Mouse (Mus musculus): Measurements from ENCODE around the gene Hoxc11. TPM values are rescaled to one million over a fixed set of nuclear protein-coding genes. Genes with fewer than 3 reads are reported as not detected.

Hoxc11 gene
- polyA plus RNA-seq, 1 experiment from 2014 or later = 2.9 TPM

DNA sequence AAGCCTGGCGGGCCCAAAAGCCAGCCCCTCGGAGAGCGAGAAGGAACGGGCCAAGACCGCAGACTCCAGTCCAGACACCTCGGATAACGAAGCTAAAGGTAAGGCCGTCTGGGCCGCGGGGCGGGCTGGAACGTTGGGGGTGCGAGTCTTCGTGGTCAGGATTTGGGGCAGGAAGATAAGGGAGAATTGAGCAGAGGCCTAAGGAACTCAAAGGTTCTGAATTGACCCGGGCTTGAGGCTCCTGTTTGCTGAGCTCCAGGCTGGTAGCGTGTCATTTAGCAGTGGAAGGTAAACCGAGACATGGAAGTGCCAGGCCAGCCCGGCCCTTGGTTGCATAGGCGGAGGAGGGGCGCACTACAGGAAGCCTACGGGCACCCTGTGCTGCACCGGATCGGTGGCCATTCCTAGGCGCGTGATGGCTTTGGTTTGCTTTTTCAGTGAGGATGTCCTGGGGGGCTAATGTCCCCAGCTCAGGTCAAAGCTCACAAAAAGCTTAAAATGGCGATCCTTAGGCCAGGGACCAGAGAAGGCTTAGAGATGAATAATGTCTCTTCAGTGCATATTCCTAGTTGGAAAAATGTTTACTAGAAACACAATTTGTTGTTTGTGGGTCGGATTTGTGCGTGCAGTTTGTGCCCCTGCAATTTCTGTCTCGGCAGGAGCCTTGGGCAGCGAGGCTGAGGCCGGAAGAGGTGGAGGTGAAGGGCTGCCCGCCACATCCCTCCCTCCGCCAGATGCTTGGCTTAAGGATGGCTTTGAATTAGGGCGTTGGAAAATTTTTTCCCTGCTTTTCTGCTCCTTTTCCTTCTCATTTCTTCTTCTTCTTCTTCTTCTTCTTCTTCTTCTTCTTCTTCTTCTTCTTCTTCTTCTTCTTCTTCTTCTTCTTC is 13.5 kb downstream of the Hoxc11 start:
- Histone ChIP-seq H3K4me3 (ENCODE audit: low read length) (peak overlapping the region; percentile 70), H3K4me2 (replicated peaks; ENCODE audit: low read depth, low read length) (peak overlapping the region; percentile 89), H3K27ac (ENCODE audit: low read depth, low read length) (peak overlapping the region; percentile 95), H3K4me1 (ENCODE audit: control insufficient read depth, insufficient read depth, low read length) (peaks cover 4% of the 10 kb centered on the region; the same call in 1 of the 2 replicates), H3K27me3 (ENCODE audit: control insufficient read depth, insufficient read depth, low read length) (peaks cover 12% of the 10 kb centered on the region; the same call in 1 of the 2 replicates), H3K9ac (ENCODE audit: low read depth, low read length) (peak overlapping the region; percentile 80), H3K36me3 (ENCODE audit: control insufficient read depth, insufficient read depth, low read length) (no peaks in the 10 kb centered on the region), H3K9me3 (ENCODE audit: control insufficient read depth, low read length) (no peaks in the 10 kb centered on the region)
- ATAC-seq (ENCODE audit: low FRiP score, low TSS enrichment) = no peak
- WGBS = 2% methylated on average over 34 of the region's 34 CpGs

DNA sequence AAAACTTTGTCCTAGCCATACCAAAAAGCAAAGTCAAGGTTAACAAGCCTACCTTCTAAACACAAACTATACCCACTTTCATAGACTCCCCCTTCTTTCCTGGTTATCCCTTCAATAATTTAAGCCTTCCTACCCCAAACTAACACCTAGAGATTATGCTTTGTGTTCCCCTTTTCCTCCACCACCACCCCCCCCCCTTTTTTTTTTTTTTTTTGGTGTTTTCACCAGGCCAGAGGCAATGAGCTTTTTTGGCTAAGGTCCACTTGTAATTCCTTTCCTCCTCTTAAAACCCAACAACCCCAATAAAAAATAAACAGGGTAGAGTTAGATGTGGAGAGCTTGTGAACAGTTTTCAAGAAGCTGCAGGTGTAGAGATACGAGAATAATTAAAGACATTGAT is 15.1 kb downstream of the Hoxc11 start:
- ATAC-seq (ENCODE audit: low FRiP score, low TSS enrichment) = no peak
- peak overlapping the region; percentile 44; the same call in 1 of the 2 replicates for H3K27ac ChIP-seq (ENCODE audit: low read depth, low read length)
- H3K27me3 ChIP-seq (ENCODE audit: control insufficient read depth, insufficient read depth, low read length) = peaks cover 17% of the 10 kb centered on the region; the same call in 1 of the 2 replicates
- H3K4me3 ChIP-seq (ENCODE audit: low read length) = peak overlapping the region; percentile 70
- peak overlapping the region; percentile 89 for H3K4me2 ChIP-seq (replicated peaks; ENCODE audit: low read depth, low read length)
- WGBS = 23% methylated on average over 1 of the region's 1 CpGs
- H3K4me1 ChIP-seq (ENCODE audit: control insufficient read depth, insufficient read depth, low read length) = peaks cover 4% of the 10 kb centered on the region; the same call in 1 of the 2 replicates
- H3K9ac ChIP-seq (ENCODE audit: low read depth, low read length) = peak overlapping the region; percentile 80
- no peaks in the 10 kb centered on the region for H3K9me3 ChIP-seq (ENCODE audit: control insufficient read depth, low read length)
- no peaks in the 10 kb centered on the region for H3K36me3 ChIP-seq (ENCODE audit: control insufficient read depth, insufficient read depth, low read length)

GRCm38 (mm10) chr15:102970740-102971139 is 16.5 kb downstream of the Hoxc11 start:
- H3K4me2 ChIP-seq (replicated peaks; ENCODE audit: low read depth, low read length) = peak overlapping the region; percentile 89
- no peaks in the 10 kb centered on the region for H3K36me3 ChIP-seq (ENCODE audit: control insufficient read depth, insufficient read depth, low read length)
- peak overlapping the region; percentile 70 for H3K4me3 ChIP-seq (ENCODE audit: low read length)
- no peaks in the 10 kb centered on the region for H3K9me3 ChIP-seq (ENCODE audit: control insufficient read depth, low read length)
- H3K9ac ChIP-seq (ENCODE audit: low read depth, low read length) = peak overlapping the region; percentile 80
- peaks cover 14% of the 10 kb centered on the region; the same call in 1 of the 2 replicates for H3K27me3 ChIP-seq (ENCODE audit: control insufficient read depth, insufficient read depth, low read length)
- peaks cover 4% of the 10 kb centered on the region; the same call in 1 of the 2 replicates for H3K4me1 ChIP-seq (ENCODE audit: control insufficient read depth, insufficient read depth, low read length)
- no peak for ATAC-seq (ENCODE audit: low FRiP score, low TSS enrichment)
- H3K27ac ChIP-seq (ENCODE audit: low read depth, low read length) = peak overlapping the region; percentile 89; the same call in 1 of the 2 replicates
- under 1% methylated on average over 12 of the region's 12 CpGs for WGBS

DNA sequence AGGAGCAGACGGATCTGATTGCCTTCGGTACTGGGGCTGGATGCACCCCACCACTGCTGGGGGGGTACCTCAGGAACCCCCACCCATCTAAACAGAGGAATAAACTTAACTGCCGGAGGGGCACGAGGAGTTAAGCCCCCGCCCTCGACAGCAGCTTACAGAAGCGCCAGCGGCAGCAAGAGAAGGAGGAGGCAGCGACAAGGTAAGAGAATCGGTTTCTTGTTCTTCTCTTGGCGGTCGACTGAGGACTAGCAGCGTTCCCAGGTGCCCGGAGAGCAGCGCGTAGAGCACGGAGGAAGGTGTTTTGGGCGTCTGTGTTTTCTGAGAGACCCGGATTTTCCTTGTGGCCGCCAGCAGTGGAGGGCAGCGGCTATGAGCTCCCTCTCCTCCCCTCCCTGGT is 18.0 kb downstream of the Hoxc11 start:
- WGBS = 3% methylated on average over 21 of the region's 21 CpGs

GRCm38 (mm10) chr15:102972753-102973152 is 18.5 kb downstream of the Hoxc11 start:
- Histone ChIP-seq H3K9me3 (ENCODE audit: control insufficient read depth, low read length) (no peaks in the 10 kb centered on the region), H3K4me2 (replicated peaks; ENCODE audit: low read depth, low read length) (peak overlapping the region; percentile 89), H3K9ac (ENCODE audit: low read depth, low read length) (peak overlapping the region; percentile 80), H3K27me3 (ENCODE audit: control insufficient read depth, insufficient read depth, low read length) (peaks cover 14% of the 10 kb centered on the region), H3K4me1 (ENCODE audit: control insufficient read depth, insufficient read depth, low read length) (peaks cover 8% of the 10 kb centered on the region), H3K4me3 (ENCODE audit: low read length) (peak overlapping the region; percentile 70), H3K27ac (ENCODE audit: low read depth, low read length) (peak overlapping the region; percentile 89), H3K36me3 (ENCODE audit: control insufficient read depth, insufficient read depth, low read length) (no peaks in the 10 kb centered on the region)
- WGBS = 2% methylated on average over 6 of the region's 6 CpGs
- ATAC-seq (ENCODE audit: low FRiP score, low TSS enrichment) = no peak

More for the DNA sequence above, 18.0 kb downstream of the Hoxc11 start:
- Histone ChIP-seq H3K4me2 (replicated peaks; ENCODE audit: low read depth, low read length) (peak overlapping the region; percentile 89), H3K4me3 (ENCODE audit: low read length) (peak overlapping the region; percentile 70), H3K9me3 (ENCODE audit: control insufficient read depth, low read length) (no peaks in the 10 kb centered on the region), H3K4me1 (ENCODE audit: control insufficient read depth, insufficient read depth, low read length) (peaks cover 4% of the 10 kb centered on the region; the same call in 1 of the 2 replicates), H3K36me3 (ENCODE audit: control insufficient read depth, insufficient read depth, low read length) (no peaks in the 10 kb centered on the region), H3K27me3 (ENCODE audit: control insufficient read depth, insufficient read depth, low read length) (peaks cover 14% of the 10 kb centered on the region), H3K9ac (ENCODE audit: low read depth, low read length) (peak overlapping the region; percentile 80), H3K27ac (ENCODE audit: low read depth, low read length) (peak overlapping the region; percentile 89)
- no peak for ATAC-seq (ENCODE audit: low FRiP score, low TSS enrichment)

- peak overlapping the region; percentile 96 for H3K27ac ChIP-seq (ENCODE audit: low read depth, low read length)
- H3K4me1 ChIP-seq (ENCODE audit: control insufficient read depth, insufficient read depth, low read length) = peaks cover 25% of the 10 kb centered on the region
- peak overlapping the region; percentile 99 for H3K9ac ChIP-seq (ENCODE audit: low read depth, low read length)
- H3K9me3 ChIP-seq (ENCODE audit: control insufficient read depth, low read length) = no peaks in the 10 kb centered on the region
- H3K4me2 ChIP-seq (replicated peaks; ENCODE audit: low read depth, low read length) = peak overlapping the region; percentile 89
- H3K27me3 ChIP-seq (ENCODE audit: control insufficient read depth, insufficient read depth, low read length) = peaks cover 14% of the 10 kb centered on the region
- 2% methylated on average over 7 of the region's 7 CpGs for WGBS
- ATAC-seq (ENCODE audit: low FRiP score, low TSS enrichment) = no peak
- H3K4me3 ChIP-seq (ENCODE audit: low read length) = peak overlapping the region; percentile 70
- no peaks in the 10 kb centered on the region for H3K36me3 ChIP-seq (ENCODE audit: control insufficient read depth, insufficient read depth, low read length)
Measured at GRCm38 (mm10) chr15:102975034-102975433, 20.8 kb downstream of the Hoxc11 start.

DNA sequence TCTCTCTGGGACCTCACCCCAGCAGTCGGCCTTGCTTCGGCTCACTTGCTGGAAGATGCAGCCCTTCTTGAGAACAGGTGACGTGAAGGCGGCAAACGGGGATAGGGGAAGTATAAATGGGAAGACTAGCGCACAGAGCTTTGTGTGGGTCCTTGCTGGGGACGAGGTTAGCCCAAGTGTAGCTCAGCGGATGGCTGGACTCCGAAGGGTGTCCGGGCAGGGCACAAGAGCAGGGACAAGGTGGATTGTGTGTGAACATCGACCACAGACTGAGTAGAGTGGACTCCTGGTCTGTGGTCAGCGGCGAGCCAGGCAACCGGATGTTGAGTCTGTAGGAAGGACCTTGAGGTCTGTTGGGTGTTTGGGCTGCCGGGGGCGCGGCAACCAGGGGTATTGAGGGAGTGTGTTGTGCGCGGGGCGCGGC is 21.5 kb downstream of the Hoxc11 start:
- Histone ChIP-seq H3K27me3 (ENCODE audit: control insufficient read depth, insufficient read depth, low read length) (peaks cover 14% of the 10 kb centered on the region), H3K9ac (ENCODE audit: low read depth, low read length) (peak overlapping the region; percentile 99), H3K4me3 (ENCODE audit: low read length) (peak overlapping the region; percentile 70), H3K4me1 (ENCODE audit: control insufficient read depth, insufficient read depth, low read length) (peaks cover 25% of the 10 kb centered on the region), H3K4me2 (replicated peaks; ENCODE audit: low read depth, low read length) (peak overlapping the region; percentile 89), H3K9me3 (ENCODE audit: control insufficient read depth, low read length) (no peaks in the 10 kb centered on the region), H3K36me3 (ENCODE audit: control insufficient read depth, insufficient read depth, low read length) (no peaks in the 10 kb centered on the region), H3K27ac (ENCODE audit: low read depth, low read length) (peak overlapping the region; percentile 96)
- WGBS = under 1% methylated on average over 21 of the region's 21 CpGs
- ATAC-seq (ENCODE audit: low FRiP score, low TSS enrichment) = peak; percentile 24; the same call in 1 of the 2 replicates

DNA sequence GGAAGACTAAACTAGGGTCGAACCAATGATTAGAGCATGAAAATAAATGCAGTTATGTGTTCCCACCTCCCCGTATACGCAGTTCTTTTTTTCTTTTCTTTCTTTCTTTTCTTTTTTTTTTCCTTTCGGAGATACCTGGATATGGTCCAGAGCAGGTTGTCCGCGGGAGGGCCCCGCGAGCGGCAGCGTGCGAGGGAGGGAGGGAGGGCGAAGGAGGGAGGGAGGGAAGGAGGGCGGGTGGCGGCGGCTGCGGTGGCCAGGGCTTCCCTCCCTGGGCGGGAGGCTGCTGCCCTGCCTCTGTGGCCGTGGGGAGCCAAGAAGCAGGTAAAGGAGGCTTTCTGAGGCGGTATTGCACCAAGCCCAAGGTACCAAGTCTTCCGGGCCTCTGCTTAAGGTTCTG is 21.9 kb downstream of the Hoxc11 start, which contains the start of gene Hoxc9:
Hoxc9 (plus strand) TSS at position 269 of the 400 bp plus-strand sequence.
- ATAC-seq (ENCODE audit: low FRiP score, low TSS enrichment) = no peak
- Histone ChIP-seq H3K9ac (ENCODE audit: low read depth, low read length) (peak within 1 kb of the TSS; percentile 99), H3K27me3 (ENCODE audit: control insufficient read depth, insufficient read depth, low read length) (peaks cover 14% of the 10 kb centered on the region), H3K4me2 (replicated peaks; ENCODE audit: low read depth, low read length) (peak within 1 kb of the TSS; percentile 89), H3K36me3 (ENCODE audit: control insufficient read depth, insufficient read depth, low read length) (no peaks in the 10 kb centered on the region), H3K27ac (ENCODE audit: low read depth, low read length) (peak within 1 kb of the TSS; percentile 96), H3K9me3 (ENCODE audit: control insufficient read depth, low read length) (no peaks in the 10 kb centered on the region), H3K4me3 (ENCODE audit: low read length) (peak within 1 kb of the TSS; percentile 70), H3K4me1 (ENCODE audit: control insufficient read depth, insufficient read depth, low read length) (peaks cover 23% of the 10 kb centered on the region)
- WGBS = 2% methylated on average over 15 of the region's 20 CpGs
